Mouse (Mus musculus): ENCODE results near the gene Ccdc175. TPM values are rescaled to one million over a fixed set of nuclear protein-coding genes. Genes with fewer than 3 reads are reported as not detected.

Ccdc175 gene
- not detected in 2 replicates for polyA plus RNA-seq (2012; rRNA removed)

DNA sequence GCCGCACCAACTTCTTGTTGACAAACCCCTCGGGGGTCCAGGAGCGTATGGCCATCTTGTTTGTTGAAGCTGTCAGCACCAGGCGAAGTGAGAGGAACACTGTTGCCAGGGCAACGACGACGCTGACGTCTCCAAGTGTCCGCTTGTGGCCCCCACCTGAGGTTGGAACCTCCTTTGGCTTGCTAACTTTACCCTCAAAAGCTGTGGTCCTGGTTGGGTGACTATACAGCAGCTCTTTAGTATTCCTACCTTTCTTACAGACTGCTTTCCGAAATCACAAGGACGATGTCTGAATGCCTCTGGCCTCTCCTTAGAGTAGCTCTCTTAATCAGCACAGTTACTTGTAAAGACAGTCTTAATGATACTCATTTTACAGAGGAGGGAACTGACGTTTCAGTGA is at the start of gene Ccdc175:
TSS of gene Ccdc175 (minus strand) at position 101 of the 400 bp plus-strand sequence.

DNA sequence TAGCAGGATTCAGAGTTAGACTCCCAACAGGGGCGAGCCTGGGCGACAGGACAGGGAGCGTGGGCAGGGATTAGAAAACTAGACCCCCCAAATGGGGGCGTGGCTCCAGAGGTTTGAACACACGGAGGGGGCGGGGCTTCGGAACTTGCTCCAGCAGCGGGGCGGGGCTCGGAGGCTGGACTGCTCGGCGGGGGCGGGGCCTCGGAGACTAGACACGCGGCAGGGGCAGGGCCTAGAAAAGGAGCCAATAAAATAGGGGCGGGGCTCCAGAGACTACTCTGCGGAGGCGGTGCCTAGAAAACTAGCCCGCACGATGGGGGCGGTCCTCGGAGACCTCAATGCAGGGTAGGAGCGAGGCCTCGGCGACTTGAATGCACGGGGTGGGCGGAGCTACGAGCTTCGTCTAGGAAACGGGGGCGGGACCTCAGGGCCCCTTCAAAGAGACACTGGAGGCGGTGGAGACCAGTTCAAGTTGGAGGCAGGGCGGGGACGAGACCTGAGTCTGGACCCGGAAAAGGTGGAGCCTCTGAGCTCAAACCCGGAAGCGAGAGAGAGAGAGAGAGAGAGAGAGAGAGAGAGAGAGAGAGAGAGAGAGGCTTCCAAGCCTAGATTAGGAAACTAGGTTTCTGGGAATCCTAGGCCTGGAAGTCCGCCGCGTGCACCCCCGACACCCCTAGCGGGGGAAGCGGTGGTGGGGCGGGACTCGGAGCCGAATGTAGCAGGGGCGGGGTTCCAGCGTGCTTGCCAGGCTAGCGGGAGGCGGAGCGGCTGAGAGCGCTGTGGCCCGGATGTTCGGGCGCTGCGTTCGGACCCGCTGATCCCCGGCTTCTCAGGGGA is 99.3 kb downstream of the Ccdc175 start, which contains the start of the genes L3hypdh and Jkamp:
TSS of gene L3hypdh (minus strand) at position 111 of the 837 bp plus-strand sequence.
TSS of gene Jkamp (plus strand) at position 261 of the 837 bp plus-strand sequence.

GRCm38 (mm10) chr12:72070327-72071269 is 114.2 kb downstream of the Ccdc175 start, which contains the start of gene Gpr135:
TSS of gene Gpr135 (minus strand) at chr12:72071125.

Other genes starting within 250 kb of the Ccdc175 start
- gene Gpr135, start 113.9 kb downstream of the Ccdc175 start, polyA plus RNA-seq (2012; rRNA removed): 3.2 and 3.8 TPM in 2 replicates
- 11.4 and 14.6 TPM in 2 replicates for gene L3hypdh, start 99.6 kb downstream of the Ccdc175 start, polyA plus RNA-seq (2012; rRNA removed)
- 42.9 and 78.9 TPM in 2 replicates for gene Jkamp, start 99.4 kb downstream of the Ccdc175 start, polyA plus RNA-seq (2012; rRNA removed)
- 166 and 180 TPM in 2 replicates for gene Rtn1, start 224.0 kb upstream of the Ccdc175 start, polyA plus RNA-seq (2012; rRNA removed)